Mouse (Mus musculus): ENCODE results near the gene Zfp319. TPM values are rescaled to one million over a fixed set of nuclear protein-coding genes. Genes with fewer than 3 reads are reported as not detected.

The Zfp319 gene
- polyA plus RNA-seq, 1 experiment from 2014 or later: 3.4 TPM

- ATAC-seq (replicated peaks; ENCODE audit: low FRiP score) (peak; percentile 35; the same call in 1 of the 2 replicates), DNase-seq (ENCODE audit: low spot score) (peak; percentile 66)
- peak overlapping the region; percentile 51 for H3K9ac ChIP-seq (ENCODE audit: low read depth, low read length)
- peaks cover 4% of the 10 kb centered on the region for H3K4me1 ChIP-seq (replicated peaks; ENCODE audit: control insufficient read depth, insufficient read depth, low read length)
- peaks cover 66% of the 10 kb centered on the region for H3K27me3 ChIP-seq (replicated peaks; ENCODE audit: control insufficient read depth, insufficient read depth, low read length)
- H3K27ac ChIP-seq (ENCODE audit: low read depth, low read length): no peak overlapping the region
- peak overlapping the region; percentile 86 for H3K4me2 ChIP-seq
- peak overlapping the region; percentile 60 for H3K4me3 ChIP-seq (ENCODE audit: low read depth, low read length)
- no peaks in the 10 kb centered on the region for H3K36me3 ChIP-seq (ENCODE audit: control insufficient read depth, insufficient read depth, low read length)
- no peaks in the 10 kb centered on the region for H3K9me3 ChIP-seq (ENCODE audit: control insufficient read depth, low read length)
- WGBS: 6% methylated on average over 62 of the region's 62 CpGs
Measured at GRCm38 (mm10) chr8:95352871-95353866, 21.4 kb upstream of the Zfp319 start.

GRCm38 (mm10) chr8:95352151-95352870 is 20.6 kb upstream of the Zfp319 start, which contains the start of gene Mmp15:
Gene Mmp15, plus strand, starts transcription at chr8:95352268.
- no peaks in the 10 kb centered on the region for H3K9me3 ChIP-seq (ENCODE audit: control insufficient read depth, low read length)
- ATAC-seq (replicated peaks; ENCODE audit: low FRiP score) (peak; percentile 44), DNase-seq (ENCODE audit: low spot score) (peak; percentile 75)
- H3K4me2 ChIP-seq: peak within 1 kb of the TSS; percentile 86
- peaks cover 66% of the 10 kb centered on the region for H3K27me3 ChIP-seq (replicated peaks; ENCODE audit: control insufficient read depth, insufficient read depth, low read length)
- WGBS: 2% methylated on average over 79 of the region's 80 CpGs
- no peaks in the 10 kb centered on the region for H3K36me3 ChIP-seq (ENCODE audit: control insufficient read depth, insufficient read depth, low read length)
- peaks cover 4% of the 10 kb centered on the region for H3K4me1 ChIP-seq (replicated peaks; ENCODE audit: control insufficient read depth, insufficient read depth, low read length)
- H3K4me3 ChIP-seq (ENCODE audit: low read depth, low read length): peak within 1 kb of the TSS; percentile 60
- H3K9ac ChIP-seq (ENCODE audit: low read depth, low read length): peak within 1 kb of the TSS; percentile 51
- H3K27ac ChIP-seq (ENCODE audit: low read depth, low read length): no peak within 1 kb of the TSS

- H3K27me3 ChIP-seq (replicated peaks; ENCODE audit: control insufficient read depth, insufficient read depth, low read length): peaks cover 65% of the 10 kb centered on the region
- no peak overlapping the region for H3K9ac ChIP-seq (ENCODE audit: low read depth, low read length)
- DNase-seq (ENCODE audit: low spot score) (no peak), ATAC-seq (replicated peaks; ENCODE audit: low FRiP score) (no peak)
- H3K4me2 ChIP-seq: peak overlapping the region; percentile 86
- no peaks in the 10 kb centered on the region for H3K36me3 ChIP-seq (ENCODE audit: control insufficient read depth, insufficient read depth, low read length)
- WGBS: 3% methylated on average over 15 of the region's 15 CpGs
- H3K9me3 ChIP-seq (ENCODE audit: control insufficient read depth, low read length): no peaks in the 10 kb centered on the region
- H3K27ac ChIP-seq (ENCODE audit: low read depth, low read length): no peak overlapping the region
- H3K4me1 ChIP-seq (replicated peaks; ENCODE audit: control insufficient read depth, insufficient read depth, low read length): peaks cover 4% of the 10 kb centered on the region
- H3K4me3 ChIP-seq (ENCODE audit: low read depth, low read length): peak overlapping the region; percentile 60; the same call in 1 of the 2 replicates
Measured at GRCm38 (mm10) chr8:95351461-95351860, 19.7 kb upstream of the Zfp319 start.

DNA sequence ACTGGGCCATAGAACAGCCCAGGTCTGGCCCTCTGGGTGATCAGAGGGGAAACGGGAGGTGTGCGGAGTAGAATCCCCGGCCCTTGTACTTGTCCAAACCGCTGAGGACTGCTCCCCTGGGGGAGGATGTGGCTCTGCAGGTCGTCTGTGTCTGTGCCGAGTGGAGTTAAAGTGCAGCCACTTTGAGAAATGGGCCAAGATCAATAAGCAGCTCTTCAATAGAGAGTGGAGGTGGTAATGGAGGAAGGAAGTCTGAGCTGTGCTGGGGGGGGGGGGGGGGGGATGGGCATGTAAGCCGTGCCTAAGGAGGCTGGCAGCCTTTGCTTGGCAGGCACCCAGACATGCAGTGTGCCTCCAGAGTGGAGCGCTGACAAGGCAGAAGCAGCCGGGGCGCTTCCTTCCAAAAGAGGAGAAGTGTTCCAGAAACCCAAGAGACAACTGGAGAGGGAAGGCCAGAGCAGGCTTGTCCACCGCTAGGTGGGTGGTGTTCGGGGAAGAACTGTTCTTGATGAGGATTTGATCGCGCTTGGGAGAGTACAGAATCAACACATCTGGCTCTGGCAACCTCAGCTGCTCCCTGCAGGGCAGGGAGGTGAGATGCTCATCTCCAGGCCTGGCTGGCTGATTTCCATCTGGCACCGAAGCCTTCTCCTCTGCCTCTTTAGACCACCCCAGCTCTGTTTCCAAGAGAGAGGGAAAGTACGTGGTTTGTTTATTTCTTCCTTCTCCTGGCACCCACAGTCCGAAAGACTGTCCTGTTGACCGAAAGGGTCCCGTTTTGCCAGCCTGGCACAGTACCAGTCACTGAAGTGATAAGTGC is 17.3 kb upstream of the Zfp319 start:
- Histone ChIP-seq H3K4me2 (no peak overlapping the region), H3K27ac (ENCODE audit: low read depth, low read length) (no peak overlapping the region), H3K9me3 (ENCODE audit: control insufficient read depth, low read length) (no peaks in the 10 kb centered on the region), H3K4me1 (replicated peaks; ENCODE audit: control insufficient read depth, insufficient read depth, low read length) (peaks cover 4% of the 10 kb centered on the region), H3K36me3 (ENCODE audit: control insufficient read depth, insufficient read depth, low read length) (no peaks in the 10 kb centered on the region), H3K4me3 (ENCODE audit: low read depth, low read length) (no peak overlapping the region), H3K9ac (ENCODE audit: low read depth, low read length) (no peak overlapping the region), H3K27me3 (replicated peaks; ENCODE audit: control insufficient read depth, insufficient read depth, low read length) (peaks cover 48% of the 10 kb centered on the region)
- 57% methylated on average over 19 of the region's 19 CpGs for WGBS
- ATAC-seq (replicated peaks; ENCODE audit: low FRiP score) (no peak), DNase-seq (ENCODE audit: low spot score) (no peak)

DNA sequence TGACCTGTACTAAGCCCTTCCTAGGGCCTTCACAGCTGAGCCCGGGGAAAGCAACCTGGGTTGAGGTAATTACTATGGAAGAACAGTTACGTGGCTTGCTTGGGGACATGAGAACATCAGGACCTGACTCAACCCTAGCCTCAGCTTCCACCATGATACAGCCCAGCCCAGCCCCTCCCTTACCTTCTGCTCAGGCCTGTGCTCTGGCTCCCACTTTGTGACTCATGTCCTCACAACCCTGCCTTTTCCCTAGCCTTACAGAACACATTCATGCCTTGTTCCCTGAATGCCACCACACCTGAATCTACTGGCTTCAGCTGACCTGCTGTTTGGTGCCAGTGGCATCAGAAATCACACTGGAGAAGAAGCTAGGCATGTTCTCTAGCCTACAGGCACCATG is 16.6 kb upstream of the Zfp319 start:
- DNase-seq (ENCODE audit: low spot score): no peak
- H3K4me3 ChIP-seq (ENCODE audit: low read depth, low read length): no peak overlapping the region
- no peak overlapping the region for H3K27ac ChIP-seq (ENCODE audit: low read depth, low read length)
- WGBS: 81% methylated on average over 2 of the region's 2 CpGs
- H3K36me3 ChIP-seq (ENCODE audit: control insufficient read depth, insufficient read depth, low read length): no peaks in the 10 kb centered on the region
- no peak overlapping the region for H3K4me2 ChIP-seq
- ATAC-seq (replicated peaks; ENCODE audit: low FRiP score): no peak
- no peaks in the 10 kb centered on the region for H3K9me3 ChIP-seq (ENCODE audit: control insufficient read depth, low read length)
- peaks cover 4% of the 10 kb centered on the region for H3K4me1 ChIP-seq (replicated peaks; ENCODE audit: control insufficient read depth, insufficient read depth, low read length)
- no peak overlapping the region for H3K9ac ChIP-seq (ENCODE audit: low read depth, low read length)
- H3K27me3 ChIP-seq (replicated peaks; ENCODE audit: control insufficient read depth, insufficient read depth, low read length): peaks cover 41% of the 10 kb centered on the region

GRCm38 (mm10) chr8:95346643-95347545 is 15.1 kb upstream of the Zfp319 start:
- Histone ChIP-seq H3K4me1 (replicated peaks; ENCODE audit: control insufficient read depth, insufficient read depth, low read length) (peaks cover 3% of the 10 kb centered on the region), H3K9me3 (ENCODE audit: control insufficient read depth, low read length) (no peaks in the 10 kb centered on the region), H3K9ac (ENCODE audit: low read depth, low read length) (no peak overlapping the region), H3K4me3 (ENCODE audit: low read depth, low read length) (no peak overlapping the region), H3K27ac (ENCODE audit: low read depth, low read length) (no peak overlapping the region), H3K27me3 (replicated peaks; ENCODE audit: control insufficient read depth, insufficient read depth, low read length) (peaks cover 27% of the 10 kb centered on the region), H3K4me2 (no peak overlapping the region), H3K36me3 (ENCODE audit: control insufficient read depth, insufficient read depth, low read length) (no peaks in the 10 kb centered on the region; the same call in 1 of the 2 replicates)
- 33% methylated on average over 8 of the region's 8 CpGs for WGBS
- ATAC-seq (replicated peaks; ENCODE audit: low FRiP score) (peak; percentile 42; the same call in 1 of the 2 replicates), DNase-seq (ENCODE audit: low spot score) (no peak)

DNA sequence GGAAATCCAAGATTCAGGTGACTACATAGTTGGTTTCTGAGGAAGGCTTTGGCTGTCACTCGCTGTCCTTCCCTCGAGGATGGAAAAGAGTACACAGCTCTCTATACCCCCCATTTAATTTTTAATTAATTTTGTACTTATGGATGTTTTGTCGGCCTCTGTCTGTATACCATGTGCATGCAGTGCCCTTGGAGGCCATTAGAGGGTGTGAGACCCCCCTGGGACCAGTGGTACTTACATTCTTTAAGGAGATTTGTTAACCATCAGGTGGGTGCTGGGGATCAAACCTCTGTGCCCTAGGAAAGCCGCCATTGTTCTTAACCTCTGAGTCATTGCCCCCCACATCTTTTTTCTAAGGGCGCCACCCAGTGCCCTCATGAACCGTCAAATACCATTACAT is 12.9 kb upstream of the Zfp319 start:
- H3K4me2 ChIP-seq: no peak overlapping the region
- H3K4me1 ChIP-seq (replicated peaks; ENCODE audit: control insufficient read depth, insufficient read depth, low read length): no peaks in the 10 kb centered on the region
- DNase-seq (ENCODE audit: low spot score) (no peak), ATAC-seq (replicated peaks; ENCODE audit: low FRiP score) (no peak)
- no peaks in the 10 kb centered on the region; the same call in 1 of the 2 replicates for H3K36me3 ChIP-seq (ENCODE audit: control insufficient read depth, insufficient read depth, low read length)
- H3K9ac ChIP-seq (ENCODE audit: low read depth, low read length): no peak overlapping the region
- WGBS: 76% methylated on average over 6 of the region's 6 CpGs
- H3K27me3 ChIP-seq (replicated peaks; ENCODE audit: control insufficient read depth, insufficient read depth, low read length): peaks cover 8% of the 10 kb centered on the region
- H3K4me3 ChIP-seq (ENCODE audit: low read depth, low read length): no peak overlapping the region
- no peaks in the 10 kb centered on the region for H3K9me3 ChIP-seq (ENCODE audit: control insufficient read depth, low read length)
- no peak overlapping the region for H3K27ac ChIP-seq (ENCODE audit: low read depth, low read length)
